Mouse (Mus musculus): Measurements from ENCODE around the gene Med16.

DNA sequence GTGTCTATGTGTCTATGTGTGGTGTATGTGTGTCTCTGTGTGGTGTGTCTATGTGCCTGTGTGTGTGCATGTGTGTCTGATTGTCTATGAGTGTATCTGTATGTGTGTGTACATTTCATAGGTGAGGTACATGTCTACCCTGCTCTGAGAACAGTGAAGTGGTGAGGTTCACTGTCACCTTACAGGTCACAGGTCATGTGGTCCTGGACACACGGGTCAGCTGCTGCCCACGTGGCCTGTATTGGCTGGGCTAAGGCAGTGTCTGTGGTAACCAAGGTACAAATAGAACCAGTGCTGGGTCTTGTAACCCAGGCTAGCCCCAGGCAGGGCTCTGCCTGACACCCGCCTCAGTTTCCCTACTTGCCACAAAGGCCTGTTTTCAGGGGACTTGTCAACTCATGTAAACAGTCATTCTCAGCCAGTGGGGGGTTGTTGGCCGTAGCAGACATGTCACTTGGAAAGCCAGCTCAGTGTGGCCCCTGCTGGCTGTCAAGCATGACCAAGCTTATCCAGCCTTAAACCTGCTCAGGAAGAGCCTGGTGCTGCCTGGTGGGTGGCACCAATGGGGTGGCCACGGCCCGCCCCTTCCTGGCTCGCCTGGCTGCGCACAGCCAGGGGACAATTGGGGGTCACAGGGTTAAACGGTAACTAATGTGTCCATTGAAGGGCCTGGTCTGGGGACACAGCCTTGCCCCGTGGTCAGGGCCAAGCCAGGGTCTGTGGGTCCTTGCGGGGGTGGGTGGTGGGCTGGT lies 29.2 kb upstream of the Med16 start:
- TF ChIP-seq POLR2A (IDR thresholded peaks at IDR 0.05; ENCODE audit: control insufficient read depth, low read depth, low read length), result no peak
- no peak for TF ChIP-seq CTCF (IDR thresholded peaks at IDR 0.05; ENCODE audit: control insufficient read depth, insufficient read depth, insufficient replicate concordance, low read depth, low read length)

Data from testis, adult 2 months (tissue).